In the genomic region with DNA sequence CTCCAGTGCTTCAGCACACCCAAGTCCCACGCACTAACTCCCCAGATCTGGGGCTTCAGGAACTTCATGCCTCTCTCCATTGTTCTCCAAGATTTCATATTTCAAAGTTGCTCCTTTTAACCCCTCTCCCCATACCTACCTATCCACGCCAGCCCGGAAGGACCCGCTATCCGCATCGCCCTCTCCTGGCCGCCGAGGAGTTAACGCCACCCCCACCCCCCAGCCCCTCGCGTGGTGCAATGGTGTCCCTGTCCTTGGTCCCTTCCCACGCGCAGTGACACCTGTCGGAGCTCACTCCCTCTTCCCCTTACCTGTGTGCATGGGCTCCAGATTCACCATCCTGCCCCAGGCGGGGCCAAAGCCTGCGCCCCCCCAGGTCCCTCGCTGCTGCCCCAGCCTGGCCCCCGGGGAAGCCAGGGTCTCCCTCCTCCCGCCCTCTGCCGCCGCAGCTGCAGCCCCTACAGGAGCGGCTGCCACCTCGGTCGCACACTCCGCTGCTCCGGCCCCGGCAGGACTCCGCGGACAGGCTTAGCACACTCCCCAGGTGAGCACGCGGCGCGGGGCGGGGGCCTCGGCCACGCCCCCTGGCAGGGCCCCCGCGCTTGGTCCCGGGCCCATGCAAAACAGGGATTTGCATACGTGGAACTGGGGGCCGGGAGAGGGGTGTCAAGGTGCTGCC, we compare ENCODE assay signal across 8 mouse cellular contexts. TPM values are rescaled to one million over a fixed set of nuclear protein-coding genes. Genes with fewer than 3 reads are reported as not detected.
DNase-seq lines count a peak whose midpoint lies in the region; ATAC-seq and TF ChIP-seq lines count a peak whose summit lies in the region.

No protein-coding gene starts in this region.

- no peaks in the 10 kb centered on the region for H3K36me3 ChIP-seq in heart, embryonic 12.5 days
- H3K36me3 ChIP-seq in heart, postnatal 0 days (replicated peaks; ENCODE audit: control insufficient read depth, insufficient read depth, low read length), result no peaks in the 10 kb centered on the region
- H3K36me3 ChIP-seq in midbrain, embryonic 10.5 days, result no peaks in the 10 kb centered on the region

- peaks cover 81% of the 10 kb centered on the region for H3K27me3 ChIP-seq in heart, embryonic 12.5 days (replicated peaks)
- H3K27me3 ChIP-seq in heart, postnatal 0 days (ENCODE audit: control insufficient read depth, insufficient read depth, low read length), result peaks cover 67% of the 10 kb centered on the region
- peaks cover 88% of the 10 kb centered on the region for H3K27me3 ChIP-seq in midbrain, embryonic 10.5 days (ENCODE audit: low read depth, poor library complexity, severe bottlenecking)

- H3K9ac ChIP-seq in heart, embryonic 12.5 days, result no peak overlapping the region
- H3K9ac ChIP-seq in heart, postnatal 0 days (replicated peaks; ENCODE audit: low read depth, low read length), result no peak overlapping the region

- WGBS in heart, embryonic 12.5 days, result 3% methylated on average over 41 of the region's 41 CpGs
- WGBS in heart, postnatal 0 days, result 3% methylated on average over 41 of the region's 41 CpGs
- WGBS in midbrain, embryonic 10.5 days, result 2% methylated on average over 40 of the region's 41 CpGs

- H3K4me3 ChIP-seq in heart, embryonic 12.5 days, result peak overlapping the region; percentile 40
- H3K4me3 ChIP-seq in heart, postnatal 0 days (ENCODE audit: low read depth, low read length), result peak overlapping the region; percentile 33
- peak overlapping the region; percentile 52 for H3K4me3 ChIP-seq in midbrain, embryonic 10.5 days

- H3K9me3 ChIP-seq in heart, embryonic 12.5 days (replicated peaks), result no peaks in the 10 kb centered on the region
- no peaks in the 10 kb centered on the region for H3K9me3 ChIP-seq in heart, postnatal 0 days (replicated peaks; ENCODE audit: control insufficient read depth, low read length)
- no peaks in the 10 kb centered on the region for H3K9me3 ChIP-seq in midbrain, embryonic 10.5 days (replicated peaks)

- no peak for TF ChIP-seq CTCF in heart, postnatal 0 days (IDR thresholded peaks at IDR 0.05; ENCODE audit: low read depth)

- DNase-seq in heart, adult 8-10 months (ENCODE audit: low spot score), result no peak
- DNase-seq in ES-CJ7 (ENCODE audit: low read depth, low spot score), result peak; percentile 34
- no peak for DNase-seq in heart, postnatal 0 days (ENCODE audit: low spot score)
- peak; percentile 21 for DNase-seq in midbrain, embryonic 10.5 days (ENCODE audit: low spot score)
- no peak for DNase-seq in gastrocnemius, adult 8-10 months (ENCODE audit: low spot score in 2 of 2)
- no peak for DNase-seq in layer of hippocampus, postnatal 14 days (ENCODE audit: low spot score in 2 of 2)
- DNase-seq in adrenal gland, postnatal 4 days (ENCODE audit: low spot score in 2 of 2), result no peak

- no peak overlapping the region for H3K27ac ChIP-seq in heart, embryonic 12.5 days (ENCODE audit: poor library complexity, severe bottlenecking)
- H3K27ac ChIP-seq in heart, postnatal 0 days (ENCODE audit: low read depth), result no peak overlapping the region
- no peak overlapping the region for H3K27ac ChIP-seq in midbrain, embryonic 10.5 days (replicated peaks)

- peak overlapping the region; percentile 69 for H3K4me2 ChIP-seq in heart, embryonic 12.5 days
- peak overlapping the region; percentile 41 for H3K4me2 ChIP-seq in heart, postnatal 0 days (ENCODE audit: low read depth, low read length)

- TF ChIP-seq EP300 in heart, postnatal 0 days (IDR thresholded peaks at IDR 0.05; ENCODE audit: low read depth), result no peak

- H3K4me1 ChIP-seq in heart, embryonic 12.5 days (replicated peaks), result peaks cover 19% of the 10 kb centered on the region
- peaks cover 9% of the 10 kb centered on the region; the same call in 1 of the 2 replicates for H3K4me1 ChIP-seq in heart, postnatal 0 days (ENCODE audit: control insufficient read depth, insufficient read depth)
- H3K4me1 ChIP-seq in midbrain, embryonic 10.5 days, result peaks cover 30% of the 10 kb centered on the region

- ATAC-seq in heart, embryonic 12.5 days (ENCODE audit: insufficient number of reproducible peaks, low FRiP score), result 0 out of 2 replicates have a peak, but pooled peaks have one; percentile 31
- ATAC-seq in heart, postnatal 0 days (ENCODE audit: insufficient read depth, low read depth), result peak; percentile 12; the same call in 1 of the 2 replicates

RNA-seq across cellular contexts. Expression of gene Pou2f3, which starts 4.7 kb away (rescaled TPM):
- polyA plus RNA-seq in heart, embryonic 12.5 days (2016; fragmentation: Nextera tagmentation; extraction: Ambion mirVana), result not detected in 2 replicates
- not detected for total RNA-seq in heart, adult 8-10 months (2022)
- total RNA-seq in heart, postnatal 0 days (2014; rRNA removed; ENCODE audit: low replicate concordance), result not detected in 2 replicates
- polyA plus RNA-seq in heart, postnatal 0 days (2015; fragmentation: Nextera tagmentation; extraction: Ambion mirVana), result 0.08 and 0.10 TPM in 2 replicates
- polyA plus RNA-seq in midbrain, embryonic 10.5 days (2016; fragmentation: Nextera tagmentation; extraction: Ambion mirVana), result not detected in 2 replicates
- not detected for total RNA-seq in gastrocnemius, adult 8-10 months (2022)
- not detected for total RNA-seq in layer of hippocampus, postnatal 14 days (2021)
- under 1 TPM in 1 of 2 experiments, not detected in 1; 0.14 TPM for total RNA-seq in adrenal gland, postnatal 4 days (2021)

RNA-seq across cellular contexts. Expression of gene Oaf, which starts 34.2 kb away (rescaled TPM):
- polyA plus RNA-seq in heart, embryonic 12.5 days (2016; fragmentation: Nextera tagmentation; extraction: Ambion mirVana), result 37.1 and 37.6 TPM in 2 replicates
- 10 to 100 TPM in 1 of 4 experiments, 1 to 10 TPM in 3; 8.9 to 10.2 (median 9.0) TPM for total RNA-seq in heart, adult 8-10 months (2022)
- 15.6 and 26.6 TPM in 2 replicates for total RNA-seq in heart, postnatal 0 days (2014; rRNA removed; ENCODE audit: low replicate concordance)
- polyA plus RNA-seq in heart, postnatal 0 days (2015; fragmentation: Nextera tagmentation; extraction: Ambion mirVana), result 20.7 and 22.4 TPM in 2 replicates
- polyA plus RNA-seq in midbrain, embryonic 10.5 days (2016; fragmentation: Nextera tagmentation; extraction: Ambion mirVana), result 32.0 and 36.5 TPM in 2 replicates
- total RNA-seq in gastrocnemius, adult 8-10 months (2022), result 1 to 10 TPM; 2.7 to 5.9 (median 4.8) TPM
- 10 to 100 TPM; 18.2 to 24.4 TPM for total RNA-seq in layer of hippocampus, postnatal 14 days (2021)
- total RNA-seq in adrenal gland, postnatal 4 days (2021), result 10 to 100 TPM; 31.6 to 32.2 TPM

Comparison
In these comparisons a context has a peak if more than half of its experiments do, and no peak if none do; other contexts are left out.
1. DNase-seq: peak in ES-CJ7 (single experiment) and midbrain, embryonic 10.5 days (single experiment); none in heart, adult 8-10 months (single experiment), heart, postnatal 0 days (single experiment), gastrocnemius, adult 8-10 months (0 of 2), layer of hippocampus, postnatal 14 days (0 of 2) and adrenal gland, postnatal 4 days (0 of 2).
2. Peak in every context shown above with its lines, with median percentiles within 50 percentile points of each other: H3K4me3 ChIP-seq.